Mouse (Mus musculus) lung, postnatal 0 days (tissue): ENCODE measurements at regions not wholly inside any gene's neighbourhood (a gene's known extent, or its start where the extent isn't known, plus 50 kb on each side); places are given as distances from the start of the nearest gene placed in this dataset. TPM values are rescaled to one million over a fixed set of nuclear protein-coding genes. Genes with fewer than 3 reads are reported as not detected.

Experiments used
- ATAC-seq: fragments of 200-750 bp; cut with Nextera tagmentation; 2 replicates; pipeline ENCODE4 v1.8.0; 2017; ENCODE audit warnings: moderate library complexity
- DNase-seq: peaks from one replicate; pipeline ENCODE4 v3.0.0-alpha.2; 2016; ENCODE audit warnings: low spot score
- H3K27ac ChIP-seq: fragments of 300-500 bp; sonication (generic); 2 replicates; pipeline ENCODE4 v1.5.1; 2014; ENCODE audit warnings: antibody characterized with exemption, mild to moderate bottlenecking, low read length, mixed read lengths
- H3K27me3 ChIP-seq: fragments of 300-500 bp; sonication (generic); replicated peaks from 2 replicates; pipeline ENCODE4 v1.6.1; 2014; ENCODE audit warnings: low read length, mixed read lengths; ENCODE audit not compliant: insufficient read depth
- H3K36me3 ChIP-seq: fragments of 300-500 bp; sonication (generic); 2 replicates; pipeline ENCODE4 v1.6.1; 2014; ENCODE audit warnings: low read length, mixed read lengths; ENCODE audit not compliant: insufficient read depth
- H3K4me1 ChIP-seq: fragments of 300-500 bp; sonication (generic); 2 replicates; pipeline ENCODE4 v1.6.1; 2014; ENCODE audit warnings: antibody characterized with exemption, low read depth, low read length, mixed read lengths; ENCODE audit not compliant: insufficient read depth
- H3K4me2 ChIP-seq: fragments of 300-500 bp; sonication (generic); replicated peaks from 2 replicates; pipeline ENCODE4 v1.6.1; 2014; ENCODE audit warnings: low read depth, mild to moderate bottlenecking, low read length, moderate library complexity, mixed read lengths
- H3K4me3 ChIP-seq: fragments of 300-500 bp; sonication (generic); 2 replicates; pipeline ENCODE4 v1.5.1; 2014; ENCODE audit warnings: low read depth, low read length
- H3K9ac ChIP-seq: fragments of 300-500 bp; sonication (generic); replicated peaks from 2 replicates; pipeline ENCODE4 v1.6.1; 2014; ENCODE audit warnings: low read depth, mild to moderate bottlenecking
- H3K9me3 ChIP-seq: fragments of 300-500 bp; sonication (generic); 2 replicates; pipeline ENCODE4 v1.6.1; 2016; ENCODE audit warnings: low read length, mixed read lengths
- CTCF ChIP-seq: IDR thresholded peaks from 2 replicates; pipeline ENCODE4 v1.5.1; 2016; ENCODE audit warnings: antibody characterized with exemption, mild to moderate bottlenecking
- EP300 ChIP-seq: IDR thresholded peaks from 2 replicates; pipeline ENCODE4 v1.6.1; 2016; ENCODE audit warnings: antibody characterized with exemption, mild to moderate bottlenecking, control low read depth
- WGBS: fragments of 180-500 bp; shearing (Covaris S2); extraction: QIAGEN DNeasy Blood & Tissue Kit; methylation state at CpG from one replicate; pipeline ENCODE4 v1.1.7; 2014; 5-methylcytosine and 5-hydroxymethylcytosine counted together
- microRNA counts: library from miRNA; unstranded; fragments of <30 nt; microRNA quantifications from one replicate; lab custom pipeline; 2015
- microRNA-seq: library from miRNA; unstranded; fragments of <30 nt; microRNA quantifications from one replicate; pipeline ENCODE4, GENCODE M21; 2016

- Histone ChIP-seq H3K27ac (no peak overlapping the region), H3K36me3 (no peaks in the 10 kb centered on the region), H3K4me2 (no peak overlapping the region), H3K9ac (no peak overlapping the region), H3K4me3 (no peak overlapping the region), H3K4me1 (no peaks in the 10 kb centered on the region), H3K9me3 (no peaks in the 10 kb centered on the region), H3K27me3 (no peaks in the 10 kb centered on the region)
- no peak for ATAC-seq
- TF ChIP-seq CTCF, result no peak
- TF ChIP-seq EP300, result no peak
- DNase-seq, result no peak
Measured at GRCm38 (mm10) chr7:61864517-61864916, 481.9 kb upstream of the Ndn start.

- no peak overlapping the region for H3K4me3 ChIP-seq
- H3K4me2 ChIP-seq, result no peak overlapping the region
- peak; percentile 25 for DNase-seq
- H3K27ac ChIP-seq, result no peak overlapping the region
- H3K9me3 ChIP-seq, result no peaks in the 10 kb centered on the region
- H3K27me3 ChIP-seq, result no peaks in the 10 kb centered on the region
- no peak overlapping the region for H3K9ac ChIP-seq
- TF ChIP-seq EP300, result no peak
- no peak for TF ChIP-seq CTCF
- no peaks in the 10 kb centered on the region for H3K36me3 ChIP-seq
- WGBS, result 80% methylated on average over 2 of the region's 2 CpGs
- ATAC-seq, result no peak; the same call in 1 of the 2 replicates
- H3K4me1 ChIP-seq, result no peaks in the 10 kb centered on the region
Measured at GRCm38 (mm10) chr7:61866376-61866775, 480.0 kb upstream of the Ndn start.

GRCm38 (mm10) chr7:61876220-61876619 lies 470.1 kb upstream of the Ndn start:
- Histone ChIP-seq H3K9me3 (no peaks in the 10 kb centered on the region), H3K27ac (no peak overlapping the region), H3K4me1 (no peaks in the 10 kb centered on the region), H3K36me3 (no peaks in the 10 kb centered on the region), H3K9ac (no peak overlapping the region), H3K4me3 (no peak overlapping the region), H3K27me3 (no peaks in the 10 kb centered on the region), H3K4me2 (no peak overlapping the region)
- TF ChIP-seq EP300, result no peak
- TF ChIP-seq CTCF, result no peak
- 75% methylated on average over 3 of the region's 3 CpGs for WGBS
- DNase-seq (no peak), ATAC-seq (no peak)

GRCm38 (mm10) chr7:61877311-61878065 lies 468.9 kb upstream of the Ndn start:
- no peaks in the 10 kb centered on the region for H3K4me1 ChIP-seq
- TF ChIP-seq CTCF (no peak), EP300 (no peak)
- ATAC-seq (no peak), DNase-seq (no peak)
- H3K9me3 ChIP-seq, result no peaks in the 10 kb centered on the region
- H3K27ac ChIP-seq, result no peak overlapping the region
- 46% methylated on average over 2 of the region's 2 CpGs for WGBS
- H3K36me3 ChIP-seq, result no peaks in the 10 kb centered on the region
- no peak overlapping the region for H3K4me2 ChIP-seq
- no peak overlapping the region for H3K9ac ChIP-seq
- no peak overlapping the region for H3K4me3 ChIP-seq
- H3K27me3 ChIP-seq, result no peaks in the 10 kb centered on the region

GRCm38 (mm10) chr7:61878095-61878494 lies 468.3 kb upstream of the Ndn start:
- WGBS, result 55% methylated on average over 2 of the region's 2 CpGs
- DNase-seq, result no peak
- no peak overlapping the region for H3K4me2 ChIP-seq
- ATAC-seq, result no peak
- TF ChIP-seq CTCF (no peak), EP300 (no peak)
- H3K4me1 ChIP-seq, result no peaks in the 10 kb centered on the region
- no peak overlapping the region for H3K9ac ChIP-seq
- no peaks in the 10 kb centered on the region for H3K9me3 ChIP-seq
- no peak overlapping the region for H3K4me3 ChIP-seq
- no peaks in the 10 kb centered on the region for H3K36me3 ChIP-seq
- H3K27me3 ChIP-seq, result no peaks in the 10 kb centered on the region
- H3K27ac ChIP-seq, result no peak overlapping the region

GRCm38 (mm10) chr7:61878585-61878984 lies 467.8 kb upstream of the Ndn start:
- ATAC-seq (no peak), DNase-seq (no peak)
- TF ChIP-seq CTCF, result no peak
- TF ChIP-seq EP300, result no peak
- no peak overlapping the region for H3K9ac ChIP-seq
- no peak overlapping the region for H3K4me2 ChIP-seq
- H3K4me1 ChIP-seq, result no peaks in the 10 kb centered on the region
- H3K4me3 ChIP-seq, result no peak overlapping the region
- H3K27ac ChIP-seq, result no peak overlapping the region
- no peaks in the 10 kb centered on the region for H3K9me3 ChIP-seq
- H3K36me3 ChIP-seq, result no peaks in the 10 kb centered on the region
- no peaks in the 10 kb centered on the region for H3K27me3 ChIP-seq

MicroRNAs encoded in the stretch of these regions (microRNA counts, 519-probe panel; counts per million panel counts)
- microRNA mmu-miR-344 (lab: Ali Mortazavi, UCI), result not detected

Small RNAs in the stretch of these regions (microRNA-seq; reads per million reads assigned to microRNA genes)
- gene Gm22466, result not detected
- not detected for gene Gm23490
- gene Gm23873, result not detected
- gene Gm23917, result not detected
- gene Gm23962, result not detected
- gene Gm25533, result not detected
- not detected for gene Mir344
- gene Mir344b, result not detected
- not detected for gene Mir344c
- not detected for gene Mir344d-1
- not detected for gene Mir344d-2
- gene Mir344d-3, result not detected
- gene Mir344e, result not detected
- not detected for gene Mir344h-1
- not detected for gene Mir344h-2
